Mouse (Mus musculus) frontal cortex, postnatal 25 days (tissue): ENCODE measurements around the gene Pttg1ip.

Experiments used
- DNase-seq, 2 experiments: peaks; one replicate each; pipeline ENCODE4 v3.0.0; 2022; ENCODE audit warnings: low spot score in 2 of 2

Pttg1ip gene

DNA sequence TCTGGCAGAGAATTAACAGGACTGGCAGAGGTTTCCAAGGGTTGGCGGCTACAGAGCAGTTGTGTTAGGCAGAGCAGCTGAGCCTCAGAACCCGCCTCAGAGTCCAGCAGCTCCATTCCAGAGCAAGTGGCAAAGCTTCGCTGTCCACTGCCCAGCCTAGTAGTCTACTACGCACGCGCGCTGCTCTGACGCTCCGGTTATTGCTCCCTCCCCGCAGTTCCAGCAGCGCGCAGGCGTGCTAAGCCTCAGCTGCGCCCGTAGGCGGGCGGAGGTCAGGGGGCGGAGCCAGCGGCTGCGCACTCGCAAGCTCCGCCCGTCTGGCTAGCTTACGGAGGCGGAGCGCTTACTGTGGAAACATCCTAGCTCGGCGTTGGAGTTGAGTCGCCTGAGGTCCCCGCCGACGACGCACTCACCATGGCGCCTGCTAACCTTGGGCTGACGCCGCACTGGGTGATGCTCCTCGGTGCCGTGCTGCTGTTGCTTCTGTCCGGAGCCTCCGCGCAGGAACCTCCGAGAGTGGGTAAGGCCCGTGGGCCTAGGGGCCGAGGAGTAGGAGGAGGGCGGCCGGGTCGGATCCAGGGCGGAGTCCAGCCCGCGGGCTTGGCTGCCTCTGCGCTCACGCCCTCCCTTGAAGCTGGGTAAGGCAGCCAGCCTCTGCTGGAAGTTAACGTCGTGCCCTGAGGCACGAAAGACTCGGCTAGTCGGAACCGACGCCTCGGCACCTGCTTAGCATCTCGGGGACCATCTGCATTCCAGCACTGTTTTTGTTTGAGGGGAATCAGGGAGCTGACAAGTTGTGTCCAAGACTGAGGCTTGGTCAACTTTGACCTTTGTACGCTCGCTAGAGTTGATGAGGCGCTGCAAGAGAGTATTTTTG lies at the start of gene Pttg1ip:
Pttg1ip (plus strand) TSS at position 313 of the 877 bp plus-strand sequence.
- peak; percentile 82 to 89 for DNase-seq

GRCm38 (mm10) chr10:77532020-77532413 lies 49.5 kb upstream of the Pttg1ip start:
- no peak for DNase-seq

GRCm38 (mm10) chr10:77536727-77537126 lies 44.8 kb upstream of the Pttg1ip start:
- DNase-seq, result no peak

DNA sequence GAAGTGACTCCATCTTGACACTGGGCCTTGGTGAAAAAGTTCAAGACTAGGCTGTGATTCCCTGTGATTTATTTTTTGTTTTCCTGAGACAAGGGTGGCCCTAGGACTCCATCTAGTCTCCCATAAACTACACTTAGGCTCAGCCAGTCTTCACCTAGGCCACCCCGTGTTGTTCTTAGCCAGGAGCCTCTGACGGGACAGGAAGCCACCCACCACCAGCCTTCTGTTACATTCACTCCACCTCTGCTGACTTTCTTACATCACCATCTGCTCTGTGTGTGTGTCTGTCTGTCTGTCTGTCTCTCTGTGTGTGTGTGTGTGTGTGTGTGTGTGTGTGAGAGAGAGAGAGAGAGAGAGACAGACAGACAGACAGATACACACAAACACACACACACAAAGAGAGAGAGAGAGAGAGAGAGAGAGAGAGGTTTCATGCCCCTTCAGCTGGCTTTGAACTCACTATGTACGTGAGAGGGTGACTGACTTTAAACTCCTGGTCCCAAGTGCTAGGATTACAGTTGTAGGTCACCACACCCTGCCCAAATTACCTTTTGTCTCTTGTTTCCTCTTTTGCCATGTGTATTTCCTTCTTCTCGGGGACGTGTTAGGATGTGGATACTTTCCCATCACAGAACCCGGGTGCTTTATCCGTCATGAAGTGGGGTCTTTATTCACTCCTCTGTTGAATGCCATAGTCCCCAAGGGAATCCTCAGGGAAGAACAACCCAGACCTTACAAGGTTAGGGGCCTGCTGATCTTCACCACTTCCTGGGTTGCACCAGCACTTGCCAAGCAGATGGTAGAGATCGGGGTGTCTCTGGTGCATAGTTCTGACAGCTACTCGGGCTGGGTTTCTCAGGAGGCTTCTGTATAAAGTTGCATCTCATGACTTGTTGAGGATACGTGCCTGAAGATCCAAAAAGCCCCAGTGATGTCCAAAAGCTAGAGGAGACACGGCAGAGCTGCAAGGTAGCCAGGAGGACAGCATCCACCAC lies 44.0 kb upstream of the Pttg1ip start:
- no peak for DNase-seq

DNA sequence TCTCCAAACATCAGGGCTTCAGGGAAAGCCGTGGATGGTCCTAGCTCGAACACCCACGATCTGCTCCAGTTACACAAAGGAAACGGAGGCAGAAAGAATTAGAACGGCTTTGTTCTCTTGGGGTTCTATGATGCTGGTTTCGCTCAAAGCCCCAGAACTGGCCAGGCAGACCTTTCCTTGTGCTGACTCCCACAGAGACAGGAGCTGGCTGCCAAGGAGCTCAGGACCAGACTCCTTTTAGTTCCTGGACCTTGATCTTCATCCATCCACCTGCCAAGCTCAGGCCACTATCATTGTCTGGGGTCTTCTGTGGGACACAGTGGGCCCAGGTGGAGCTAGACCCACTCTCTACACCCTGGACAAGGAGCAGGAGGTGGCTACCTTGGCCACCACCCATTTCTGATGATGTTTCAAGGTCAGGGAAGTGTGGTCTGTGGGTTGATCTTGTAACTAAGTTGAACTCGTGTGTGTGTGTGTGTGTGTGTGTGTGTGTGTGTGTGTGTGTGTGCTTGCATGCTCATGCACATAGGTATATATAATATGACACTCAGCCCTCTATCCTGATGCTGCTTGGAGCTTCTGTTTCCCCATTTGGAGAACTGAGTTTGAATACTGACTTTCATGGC lies 42.1 kb upstream of the Pttg1ip start:
- DNase-seq, result no peak

- DNase-seq, result no peak
These were observed 40.9 kb upstream of the Pttg1ip start for GRCm38 (mm10) chr10:77540576-77541102.

- DNase-seq, result no peak
These were observed 39.5 kb upstream of the Pttg1ip start for GRCm38 (mm10) chr10:77541864-77542666.

DNA sequence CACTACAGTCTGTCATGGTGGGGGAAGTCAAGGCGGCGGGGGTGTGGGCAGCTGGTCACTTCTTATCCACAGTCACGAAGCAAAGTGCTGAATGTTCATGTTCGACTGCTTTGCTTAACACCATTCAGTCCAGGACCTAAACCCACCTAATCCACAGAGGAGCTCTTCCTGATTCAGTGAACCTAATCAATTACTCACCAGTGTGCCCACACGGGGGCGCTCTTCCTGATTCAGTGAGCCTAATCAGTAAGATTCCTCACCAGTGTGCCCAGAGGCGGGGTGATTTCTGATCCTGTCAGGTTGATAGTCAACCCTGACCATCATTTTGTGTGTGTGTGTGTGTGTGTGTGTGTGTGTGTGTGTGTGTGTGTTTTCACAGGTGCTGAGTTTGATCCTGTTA lies 38.3 kb upstream of the Pttg1ip start:
- no peak for DNase-seq

DNA sequence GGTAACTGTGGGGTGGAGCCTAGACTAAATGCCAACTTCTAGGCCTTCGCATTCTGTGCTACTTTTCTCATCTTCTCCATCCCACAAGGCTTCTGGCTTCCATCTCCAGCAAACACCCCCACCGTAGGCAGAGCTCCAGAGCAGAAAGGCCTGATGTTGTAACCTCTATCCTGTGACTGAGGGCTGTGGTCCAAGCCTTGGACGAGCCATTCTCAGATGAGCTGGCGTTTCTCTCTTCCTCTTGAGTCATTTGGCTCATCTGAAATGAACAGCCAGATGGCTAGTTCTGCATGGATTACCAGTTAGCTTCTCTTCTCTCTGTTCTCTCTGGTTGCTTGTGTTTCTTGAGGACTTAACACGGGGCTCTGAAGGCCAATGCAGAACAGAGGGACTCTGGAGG lies 36.6 kb upstream of the Pttg1ip start:
- peak in 1 of 2 experiments; percentile 27 for DNase-seq

DNA sequence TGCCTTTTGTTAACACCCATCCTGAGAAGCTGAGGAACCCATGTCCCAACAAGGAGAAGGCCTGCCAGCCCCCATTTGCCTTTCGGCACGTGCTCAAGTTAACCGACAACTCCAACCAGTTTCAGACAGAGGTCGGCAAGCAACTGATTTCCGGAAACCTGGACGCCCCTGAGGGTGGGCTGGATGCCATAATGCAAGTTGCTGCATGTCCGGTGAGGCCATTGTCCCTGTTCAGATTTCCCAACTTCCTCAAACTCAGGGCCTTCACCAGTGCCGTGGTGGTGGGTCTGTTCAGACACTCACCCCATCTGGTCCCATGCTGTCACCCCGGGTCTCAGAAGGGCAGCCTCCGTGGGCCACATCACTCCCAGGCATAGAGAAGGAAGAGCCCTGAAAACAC lies 32.9 kb upstream of the Pttg1ip start:
- DNase-seq, result no peak

DNA sequence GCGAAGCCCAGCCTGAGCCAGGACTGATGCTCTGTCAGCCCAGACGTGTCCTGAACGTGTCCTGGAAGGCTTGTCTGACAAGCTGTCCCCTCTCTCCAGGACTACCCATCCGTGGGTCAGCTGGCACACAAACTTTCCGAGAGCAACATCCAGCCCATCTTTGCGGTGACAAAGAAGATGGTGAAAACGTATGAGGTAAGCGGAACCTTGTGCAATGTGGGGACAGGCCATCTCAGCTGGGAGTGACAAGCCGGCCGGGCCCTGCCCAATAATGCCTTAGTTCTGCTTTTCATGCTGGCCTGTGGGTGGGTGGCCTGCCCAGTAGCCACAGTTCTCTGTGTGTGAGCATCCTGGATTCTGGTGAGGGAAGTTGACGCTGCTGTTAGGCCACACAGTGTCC lies 30.6 kb upstream of the Pttg1ip start:
- DNase-seq, result no peak

DNA sequence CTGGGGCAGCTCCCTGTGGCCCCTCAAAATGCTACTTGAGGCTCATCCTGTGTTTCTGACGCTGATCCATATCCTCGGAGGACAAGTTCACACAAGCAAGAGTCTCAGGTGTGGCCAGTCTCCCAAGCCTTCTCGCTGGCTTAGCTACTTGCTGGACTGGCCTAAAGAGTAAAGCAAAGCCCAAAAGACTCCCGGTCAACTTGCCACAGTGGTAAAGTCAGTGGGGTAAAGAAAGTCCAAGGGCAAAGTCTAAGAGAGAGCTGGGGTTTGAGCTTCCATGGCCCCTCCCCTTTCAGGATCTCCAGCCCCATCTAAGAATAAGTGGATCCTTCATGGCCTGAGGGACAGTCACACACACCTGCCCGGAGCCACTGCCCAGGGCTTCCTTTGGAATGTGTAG lies 29.4 kb upstream of the Pttg1ip start:
- DNase-seq, result no peak

GRCm38 (mm10) chr10:77553285-77553684 lies 28.2 kb upstream of the Pttg1ip start:
- DNase-seq, result no peak

GRCm38 (mm10) chr10:77554918-77555317 lies 26.6 kb upstream of the Pttg1ip start:
- DNase-seq, result no peak

DNA sequence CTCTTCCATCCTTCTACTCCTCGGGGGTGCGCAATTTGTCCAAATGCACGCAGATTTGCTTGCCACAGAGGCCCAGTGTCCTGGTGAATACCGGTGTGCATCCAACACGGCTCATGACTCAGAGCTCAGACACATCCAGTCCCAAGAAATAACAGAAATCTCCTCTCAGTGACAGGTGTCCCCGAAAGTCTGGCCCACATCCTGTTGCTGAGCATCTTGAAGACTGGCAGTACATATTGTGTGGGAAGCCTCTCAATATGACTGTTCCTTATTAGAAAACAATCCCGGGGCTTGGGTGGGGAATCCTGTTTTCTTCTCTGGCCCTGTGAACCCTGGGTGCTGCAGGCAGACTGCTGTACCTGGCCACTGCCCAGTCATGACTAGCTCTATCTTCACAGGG lies 24.9 kb upstream of the Pttg1ip start:
- DNase-seq, result no peak

- DNase-seq, result no peak
These were observed 23.9 kb upstream of the Pttg1ip start for GRCm38 (mm10) chr10:77557641-77558040.

DNA sequence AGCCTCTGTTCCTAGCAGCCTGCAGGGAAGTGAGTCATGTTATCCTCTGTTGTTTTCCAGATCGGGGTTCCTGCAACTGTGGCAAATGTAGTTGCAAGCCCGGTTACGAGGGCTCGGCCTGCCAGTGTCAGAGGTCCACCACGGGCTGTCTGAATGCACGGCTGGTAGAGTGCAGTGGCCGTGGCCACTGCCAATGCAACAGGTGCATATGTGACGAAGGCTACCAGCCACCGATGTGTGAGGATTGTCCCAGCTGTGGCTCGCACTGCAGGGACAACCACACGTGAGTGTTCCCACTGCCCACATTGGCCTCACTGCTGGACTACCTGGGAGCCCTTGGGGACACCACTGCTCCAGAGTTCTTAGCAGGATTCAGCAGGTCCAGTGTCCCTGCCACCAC lies 21.4 kb upstream of the Pttg1ip start:
- no peak for DNase-seq

DNA sequence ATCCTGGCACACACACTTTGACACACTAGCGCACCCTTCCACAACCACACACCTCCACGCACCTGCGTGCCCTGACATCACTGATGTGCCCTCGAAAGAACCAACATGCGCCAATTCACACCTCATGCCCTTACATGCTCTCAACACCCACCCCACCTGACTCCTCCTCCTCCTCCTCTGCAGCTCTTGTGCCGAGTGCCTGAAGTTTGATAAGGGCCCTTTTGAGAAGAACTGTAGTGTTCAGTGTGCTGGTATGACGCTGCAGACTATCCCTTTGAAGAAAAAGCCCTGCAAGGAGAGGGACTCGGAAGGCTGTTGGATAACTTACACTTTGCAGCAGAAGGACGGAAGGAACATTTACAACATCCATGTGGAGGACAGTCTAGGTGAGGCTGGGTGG lies 20.7 kb upstream of the Pttg1ip start:
- no peak for DNase-seq

- no peak for DNase-seq
These were observed 20.0 kb upstream of the Pttg1ip start for GRCm38 (mm10) chr10:77561508-77561907.

- no peak for DNase-seq
These were observed 16.5 kb upstream of the Pttg1ip start for GRCm38 (mm10) chr10:77565005-77565404.

DNA sequence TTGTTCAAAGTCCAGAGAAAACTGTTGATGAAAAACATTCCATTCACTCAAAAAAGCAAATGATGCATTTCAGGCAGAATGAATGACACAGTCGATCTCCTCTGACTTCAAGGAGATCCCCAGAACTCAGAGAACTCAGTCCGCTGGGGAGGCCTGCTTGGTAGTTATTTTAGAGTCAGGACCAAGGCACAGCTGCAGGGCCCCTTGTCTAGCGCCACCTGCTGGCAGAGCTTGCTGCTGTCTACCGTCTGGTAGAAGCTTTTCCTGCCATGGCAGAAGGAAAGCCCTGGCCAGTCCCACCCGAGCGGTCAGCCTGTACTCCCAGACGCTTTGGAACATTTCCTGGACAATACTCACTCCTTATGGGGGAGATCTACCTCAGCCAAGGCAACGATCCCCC lies 14.9 kb upstream of the Pttg1ip start:
- peak; percentile 58 to 66 for DNase-seq
